Mouse (Mus musculus): ENCODE measurements at regions not wholly inside any gene's neighbourhood (a gene's known extent, or its start where the extent isn't known, plus 50 kb on each side); places are given as distances from the start of the nearest gene placed in this dataset.

GRCm38 (mm10) chr4:35640866-35641265 lies 414.9 kb upstream of the C9orf72 start:
- WGBS = 49% methylated on average over 1 of the region's 1 CpGs
- no peak overlapping the region for H3K9ac ChIP-seq
- no peaks in the 10 kb centered on the region for H3K9me3 ChIP-seq
- no peaks in the 10 kb centered on the region for H3K27me3 ChIP-seq (replicated peaks)
- no peaks in the 10 kb centered on the region for H3K4me1 ChIP-seq (replicated peaks)
- no peaks in the 10 kb centered on the region for H3K36me3 ChIP-seq
- no peak overlapping the region for H3K4me3 ChIP-seq (replicated peaks)
- no peak overlapping the region for H3K27ac ChIP-seq
- ATAC-seq = no peak
- no peak overlapping the region for H3K4me2 ChIP-seq (replicated peaks)

GRCm38 (mm10) chr4:35606200-35606599 lies 380.2 kb upstream of the C9orf72 start:
- Histone ChIP-seq H3K27me3 (replicated peaks) (no peaks in the 10 kb centered on the region), H3K36me3 (no peaks in the 10 kb centered on the region), H3K4me3 (replicated peaks) (no peak overlapping the region), H3K9me3 (no peaks in the 10 kb centered on the region), H3K4me1 (replicated peaks) (no peaks in the 10 kb centered on the region), H3K4me2 (replicated peaks) (no peak overlapping the region), H3K27ac (no peak overlapping the region), H3K9ac (no peak overlapping the region)
- 83% methylated on average over 1 of the region's 1 CpGs for WGBS
- ATAC-seq = no peak

GRCm38 (mm10) chr4:35578086-35578485 lies 352.1 kb upstream of the C9orf72 start:
- no peak overlapping the region for H3K9ac ChIP-seq
- no peaks in the 10 kb centered on the region for H3K27me3 ChIP-seq (replicated peaks)
- H3K4me1 ChIP-seq (replicated peaks) = no peaks in the 10 kb centered on the region
- H3K36me3 ChIP-seq = no peaks in the 10 kb centered on the region
- H3K4me2 ChIP-seq (replicated peaks) = no peak overlapping the region
- H3K4me3 ChIP-seq (replicated peaks) = no peak overlapping the region
- H3K9me3 ChIP-seq = no peaks in the 10 kb centered on the region
- H3K27ac ChIP-seq = no peak overlapping the region
- no peak for ATAC-seq
- 65% methylated on average over 1 of the region's 1 CpGs for WGBS

- Histone ChIP-seq H3K4me2 (replicated peaks) (no peak overlapping the region), H3K9ac (no peak overlapping the region), H3K4me1 (replicated peaks) (no peaks in the 10 kb centered on the region), H3K4me3 (replicated peaks) (no peak overlapping the region), H3K27me3 (replicated peaks) (no peaks in the 10 kb centered on the region), H3K27ac (no peak overlapping the region), H3K9me3 (no peaks in the 10 kb centered on the region), H3K36me3 (no peaks in the 10 kb centered on the region)
- ATAC-seq = peak; percentile 95
- WGBS = 77% methylated on average over 11 of the region's 11 CpGs
Observed at GRCm38 (mm10) chr4:35575179-35575974, 349.4 kb upstream of the C9orf72 start.

DNA sequence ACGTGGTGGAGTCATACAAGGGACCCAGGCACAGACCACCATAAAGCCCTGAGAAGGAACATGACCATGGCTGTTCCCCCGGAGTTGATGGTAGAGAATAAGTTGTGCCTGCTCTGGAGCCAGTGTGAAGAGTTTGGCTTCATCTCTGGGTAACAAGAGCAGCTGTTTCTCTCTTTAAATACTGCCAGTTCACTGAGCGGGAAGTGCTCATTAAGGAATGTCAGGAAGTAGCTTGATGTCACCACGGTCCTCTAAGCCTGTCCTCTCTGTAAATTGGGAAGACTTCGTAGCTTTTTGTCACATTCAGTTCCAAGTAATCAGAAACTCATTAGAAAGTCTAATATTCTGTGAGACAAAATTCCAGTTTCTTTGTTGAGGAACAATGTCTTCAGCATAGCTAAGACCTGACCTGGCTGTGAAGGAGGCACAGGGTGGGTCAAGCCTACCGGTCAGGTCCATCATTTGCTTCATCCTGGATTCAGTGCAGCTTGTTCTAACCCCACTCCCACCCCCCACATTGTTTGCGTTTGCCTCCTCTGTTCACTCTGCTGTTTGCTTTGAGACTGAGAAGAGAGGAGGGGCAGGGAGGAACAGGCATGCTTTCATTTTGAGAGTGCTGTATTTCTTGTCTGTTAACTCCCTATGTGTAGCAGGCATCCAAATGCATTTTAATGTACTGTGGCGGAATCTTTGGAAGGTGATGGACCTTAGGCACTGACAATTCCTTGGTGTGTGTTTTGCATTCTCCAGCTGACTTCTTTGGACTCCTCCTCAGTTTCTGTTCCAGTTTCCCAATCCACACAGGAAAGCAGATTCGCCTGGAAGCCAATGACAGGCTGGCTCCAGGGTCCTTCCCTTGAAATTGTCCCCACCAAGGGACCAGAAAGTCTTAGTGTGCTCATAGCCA lies 345.8 kb upstream of the C9orf72 start:
- no peak overlapping the region for H3K27ac ChIP-seq
- H3K36me3 ChIP-seq = no peaks in the 10 kb centered on the region
- no peak overlapping the region for H3K9ac ChIP-seq
- no peak for ATAC-seq
- no peaks in the 10 kb centered on the region for H3K27me3 ChIP-seq (replicated peaks)
- H3K4me3 ChIP-seq (replicated peaks) = no peak overlapping the region
- H3K4me2 ChIP-seq (replicated peaks) = no peak overlapping the region
- H3K4me1 ChIP-seq (replicated peaks) = no peaks in the 10 kb centered on the region
- no peaks in the 10 kb centered on the region for H3K9me3 ChIP-seq
- 61% methylated on average over 9 of the region's 9 CpGs for WGBS

DNA sequence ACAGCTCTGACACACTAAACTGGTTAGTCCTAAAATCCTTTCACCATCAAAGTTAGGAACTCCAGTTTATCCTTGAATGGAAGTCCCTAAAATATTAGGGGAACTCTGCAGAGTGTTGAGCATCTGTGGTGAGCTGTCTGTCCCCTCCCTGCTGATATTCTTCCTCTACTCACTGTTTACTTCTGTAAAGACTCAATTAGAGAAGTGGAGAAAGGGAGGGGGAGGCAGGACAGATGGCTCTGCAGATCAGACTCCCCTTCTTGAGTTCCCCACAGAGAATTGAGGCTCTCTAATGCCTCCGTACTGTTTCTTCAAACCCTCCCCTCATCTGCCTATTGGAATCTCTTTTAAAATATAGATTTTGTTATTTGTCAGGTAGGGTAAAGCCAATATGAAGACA lies 335.3 kb upstream of the C9orf72 start:
- WGBS = 36% methylated on average over 1 of the region's 1 CpGs

DNA sequence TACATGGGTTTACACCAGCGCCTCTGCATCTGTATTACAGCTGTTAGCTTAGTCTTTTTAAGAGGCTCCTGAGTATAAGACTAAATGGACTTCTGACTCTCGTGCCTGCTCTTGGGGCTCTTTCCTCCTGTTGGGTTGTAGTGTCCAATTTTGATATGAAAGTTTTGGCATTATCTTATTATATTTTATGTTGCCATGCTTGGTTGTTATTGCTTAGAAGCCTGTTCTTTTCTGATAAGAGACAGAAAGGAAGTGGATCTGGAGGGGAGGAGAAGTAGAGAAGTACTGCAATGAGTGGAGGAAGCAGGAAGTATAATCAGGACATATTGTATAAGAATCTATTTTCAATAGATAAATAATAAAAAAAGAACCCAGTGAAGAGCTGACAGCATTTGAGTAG lies 334.0 kb upstream of the C9orf72 start:
- Histone ChIP-seq H3K27ac (no peak overlapping the region), H3K9me3 (no peaks in the 10 kb centered on the region), H3K36me3 (no peaks in the 10 kb centered on the region), H3K4me1 (replicated peaks) (no peaks in the 10 kb centered on the region), H3K4me2 (replicated peaks) (no peak overlapping the region), H3K4me3 (replicated peaks) (no peak overlapping the region), H3K27me3 (replicated peaks) (no peaks in the 10 kb centered on the region), H3K9ac (no peak overlapping the region)
- WGBS = 86% methylated on average over 2 of the region's 2 CpGs
- ATAC-seq = no peak

More for the DNA sequence above, 335.3 kb upstream of the C9orf72 start:
- Histone ChIP-seq H3K36me3 (no peaks in the 10 kb centered on the region), H3K27me3 (replicated peaks) (no peaks in the 10 kb centered on the region), H3K27ac (no peak overlapping the region), H3K9ac (no peak overlapping the region), H3K4me2 (replicated peaks) (no peak overlapping the region), H3K4me3 (replicated peaks) (no peak overlapping the region), H3K9me3 (no peaks in the 10 kb centered on the region), H3K4me1 (replicated peaks) (no peaks in the 10 kb centered on the region)
- no peak for ATAC-seq

- Histone ChIP-seq H3K27ac (no peak overlapping the region), H3K9ac (no peak overlapping the region), H3K4me3 (replicated peaks) (no peak overlapping the region), H3K4me1 (replicated peaks) (no peaks in the 10 kb centered on the region), H3K27me3 (replicated peaks) (no peaks in the 10 kb centered on the region), H3K4me2 (replicated peaks) (no peak overlapping the region), H3K9me3 (no peaks in the 10 kb centered on the region), H3K36me3 (no peaks in the 10 kb centered on the region)
- WGBS = 91% methylated on average over 1 of the region's 1 CpGs
- ATAC-seq = no peak
Observed at GRCm38 (mm10) chr4:35553309-35553708, 327.3 kb upstream of the C9orf72 start.

DNA sequence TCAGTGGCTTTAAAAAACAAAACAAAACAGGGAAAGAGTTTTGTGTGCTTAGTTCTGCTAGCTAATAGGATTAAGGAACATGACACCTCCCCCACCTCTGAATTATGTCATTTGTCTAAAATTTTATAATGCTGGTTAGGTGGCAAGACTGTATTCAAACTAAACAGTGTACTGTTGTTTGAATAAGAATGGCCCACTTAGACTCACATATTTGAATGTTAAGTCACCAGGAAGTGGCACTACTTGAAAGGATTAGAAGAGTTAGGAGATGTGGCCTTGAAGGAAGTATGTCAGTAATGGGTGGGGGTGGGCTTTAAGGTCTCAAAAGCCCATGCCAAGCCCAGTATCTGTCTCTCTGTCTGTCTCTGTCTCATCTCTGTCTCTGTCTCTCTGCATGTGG lies 326.0 kb upstream of the C9orf72 start:
- Histone ChIP-seq H3K27ac (no peak overlapping the region), H3K4me2 (replicated peaks) (no peak overlapping the region), H3K9ac (no peak overlapping the region), H3K27me3 (replicated peaks) (no peaks in the 10 kb centered on the region), H3K4me1 (replicated peaks) (no peaks in the 10 kb centered on the region), H3K36me3 (no peaks in the 10 kb centered on the region), H3K4me3 (replicated peaks) (no peak overlapping the region), H3K9me3 (no peaks in the 10 kb centered on the region)
- ATAC-seq = no peak

- H3K27me3 ChIP-seq (replicated peaks) = no peaks in the 10 kb centered on the region
- no peaks in the 10 kb centered on the region for H3K4me1 ChIP-seq (replicated peaks)
- no peaks in the 10 kb centered on the region for H3K9me3 ChIP-seq
- 54% methylated on average over 6 of the region's 6 CpGs for WGBS
- ATAC-seq = no peak
- H3K9ac ChIP-seq = no peak overlapping the region
- H3K27ac ChIP-seq = no peak overlapping the region
- H3K36me3 ChIP-seq = no peaks in the 10 kb centered on the region
- no peak overlapping the region for H3K4me3 ChIP-seq (replicated peaks)
- no peak overlapping the region for H3K4me2 ChIP-seq (replicated peaks)
Observed at GRCm38 (mm10) chr4:35534565-35535279, 308.7 kb upstream of the C9orf72 start.

DNA sequence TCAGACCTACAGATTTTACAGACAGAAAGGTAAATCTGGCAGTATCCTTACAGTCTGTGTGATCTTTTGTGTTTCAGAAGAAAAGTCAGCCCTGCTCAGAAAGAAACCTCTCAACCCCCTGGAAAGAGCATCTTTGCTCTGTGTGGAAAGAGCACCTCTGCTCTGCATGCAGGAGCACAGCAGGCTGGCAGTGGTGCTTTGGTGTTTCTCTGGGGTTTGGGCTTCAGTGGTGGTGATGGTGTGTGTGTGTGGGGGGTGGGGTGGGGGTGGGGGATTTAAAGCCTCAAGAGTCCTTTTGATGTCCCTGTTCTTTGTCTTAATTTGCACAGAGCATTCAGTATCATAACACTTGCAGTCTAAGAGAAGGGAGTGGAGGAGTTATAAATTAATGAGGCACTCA lies 308.2 kb upstream of the C9orf72 start:
- Histone ChIP-seq H3K4me2 (replicated peaks) (no peak overlapping the region), H3K9me3 (no peaks in the 10 kb centered on the region), H3K27ac (no peak overlapping the region), H3K4me3 (replicated peaks) (no peak overlapping the region), H3K36me3 (no peaks in the 10 kb centered on the region), H3K27me3 (replicated peaks) (no peaks in the 10 kb centered on the region), H3K9ac (no peak overlapping the region), H3K4me1 (replicated peaks) (no peaks in the 10 kb centered on the region)
- no peak for ATAC-seq
